Mouse (Mus musculus) olfactory bulb, adult 2 months (tissue): Measurements from ENCODE around the gene Snx10. TPM values are rescaled to one million over a fixed set of nuclear protein-coding genes. Genes with fewer than 3 reads are reported as not detected.
"Not testable (repeated sequence)": the region's sequence is repeated elsewhere in the genome, so short reads cannot be mapped to it uniquely, and the experiment has no call there.

Experiments
- H3K27ac ChIP-seq: fragments of 200-500 bp; 2 replicates; pipeline ENCODE4 v1.5.1; 2012; ENCODE audit warnings: low read depth, low read length; ENCODE audit not compliant: insufficient read depth
- H3K4me1 ChIP-seq: fragments of 200-500 bp; 2 replicates; pipeline ENCODE4 v1.6.1; 2012; ENCODE audit warnings: low read length; ENCODE audit not compliant: control insufficient read depth, insufficient read depth
- H3K4me3 ChIP-seq: fragments of 200-500 bp; 2 replicates; pipeline ENCODE4 v1.5.1; 2012; ENCODE audit warnings: mild to moderate bottlenecking, low read depth, low read length, moderate library complexity; ENCODE audit not compliant: insufficient read depth
- CTCF ChIP-seq: fragments of 200-500 bp; IDR thresholded peaks from 2 replicates; pipeline ENCODE4 v1.5.1; 2012; ENCODE audit warnings: low read depth, mild to moderate bottlenecking, low read length, moderate library complexity; ENCODE audit not compliant: insufficient read depth
- POLR2A ChIP-seq: fragments of 200-500 bp; IDR thresholded peaks from 2 replicates; pipeline ENCODE4 v1.6.1; 2012; ENCODE audit warnings: mild to moderate bottlenecking, low read depth, low read length, moderate library complexity; ENCODE audit not compliant: insufficient read depth
- WGBS: fragments of 180-500 bp; shearing (Covaris S2); methylation state at CpG from one replicate; pipeline ENCODE4 v1.1.7; 2018; 5-methylcytosine and 5-hydroxymethylcytosine counted together
- polyA plus RNA-seq: library from polyadenylated mRNA; stranded (reverse); fragments of >200 nt; gene quantifications from 2 replicates; pipeline ENCODE4 v1.2.4, GENCODE M21; 2012; ENCODE audit warnings: low replicate concordance; ENCODE audit not compliant: missing spikeins, insufficient read depth, insufficient read length

Snx10 gene
- not detected in 2 replicates for polyA plus RNA-seq

DNA sequence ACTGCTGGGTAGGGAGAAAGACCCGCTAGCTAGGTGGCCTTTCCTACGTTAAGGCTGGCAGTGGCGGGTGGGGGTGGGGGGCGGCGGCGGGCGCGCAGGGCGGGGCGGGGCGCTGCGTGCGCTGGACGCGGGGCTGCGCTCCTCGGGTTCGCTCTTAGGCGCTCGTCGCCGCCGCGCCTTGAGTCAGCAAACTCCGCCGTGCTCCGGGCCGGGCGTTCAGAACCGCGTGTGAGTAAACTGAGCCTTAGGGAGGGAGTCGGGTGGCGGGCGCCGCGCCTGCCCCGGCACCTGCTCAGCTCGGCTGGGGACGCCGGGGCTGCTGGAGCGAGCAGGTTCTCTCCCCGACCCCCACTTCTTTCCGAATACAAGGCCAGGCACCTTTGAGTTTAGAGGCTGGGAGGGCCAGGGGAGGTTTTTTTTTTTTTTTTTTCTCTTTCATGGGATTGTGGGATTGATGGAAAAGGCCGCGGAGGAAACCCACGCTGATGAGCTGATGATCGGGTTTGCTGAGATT, at the start of gene Snx10:
Gene Snx10, plus strand, starts transcription at position 95 of the 514 bp plus-strand sequence.
- Histone ChIP-seq H3K4me1 (peaks cover 2% of the 10 kb centered on the region; the same call in 1 of the 2 replicates), H3K27ac (no peak within 1 kb of the TSS), H3K4me3 (peak within 1 kb of the TSS; percentile 48)
- TF ChIP-seq CTCF (no peak), POLR2A (no peak)
- under 1% methylated on average over 47 of the region's 47 CpGs for WGBS

DNA sequence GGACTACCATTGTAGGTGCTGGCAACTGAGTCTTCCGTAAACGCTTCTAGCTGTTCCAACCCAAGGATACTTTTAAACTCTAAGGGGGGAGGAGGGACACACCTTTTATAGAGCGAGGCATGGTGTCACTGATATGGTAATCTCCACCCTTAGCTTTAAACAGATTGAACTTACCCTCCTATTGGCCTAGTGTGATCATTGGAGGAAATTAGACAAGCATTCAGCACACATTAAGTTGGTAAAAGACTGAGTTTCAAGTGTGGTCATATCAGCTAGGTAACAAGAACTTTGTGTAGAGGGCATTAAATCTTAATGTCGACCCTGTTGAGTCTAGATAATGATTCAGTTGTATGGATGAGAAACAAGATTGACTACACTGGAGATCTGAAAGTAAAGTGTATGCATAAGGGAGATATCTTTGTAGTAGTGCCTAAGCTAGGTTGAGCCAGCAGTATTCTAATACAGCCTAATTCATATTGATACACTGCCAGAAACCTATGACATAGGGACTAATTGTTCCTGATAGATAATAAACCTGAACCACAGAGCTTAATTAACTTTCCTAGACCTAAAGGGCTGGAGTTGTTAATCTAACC, 44.5 kb upstream of the Snx10 start:
- H3K27ac ChIP-seq = no peak overlapping the region
- 93% methylated on average over 4 of the region's 4 CpGs for WGBS
- H3K4me3 ChIP-seq = no peak overlapping the region
- no peaks in the 10 kb centered on the region for H3K4me1 ChIP-seq
- no peak for TF ChIP-seq CTCF

DNA sequence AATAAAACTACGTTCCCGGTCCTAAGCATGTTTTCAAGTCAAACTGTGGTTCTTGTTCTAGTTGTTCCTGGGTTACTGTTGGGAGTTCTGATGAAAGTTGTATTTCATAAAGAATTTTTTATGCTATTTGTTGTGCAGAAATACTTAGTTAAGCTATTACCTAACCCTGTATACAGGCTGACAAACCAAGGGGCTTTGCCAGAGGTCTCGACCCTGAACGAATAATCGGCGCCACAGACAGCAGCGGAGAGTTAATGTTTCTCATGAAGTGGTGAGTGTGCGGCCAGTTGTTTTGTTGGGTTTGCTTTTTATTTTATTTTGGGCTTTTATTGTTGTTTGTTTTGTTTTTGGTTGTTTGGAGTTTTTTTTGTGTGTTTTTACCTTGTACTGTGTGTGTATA, 42.2 kb upstream of the Snx10 start:
- TF ChIP-seq CTCF = no peak
- no peak for TF ChIP-seq POLR2A
- H3K4me1 ChIP-seq = no peaks in the 10 kb centered on the region
- 80% methylated on average over 8 of the region's 8 CpGs for WGBS
- H3K27ac ChIP-seq = no peak overlapping the region
- H3K4me3 ChIP-seq = no peak overlapping the region

DNA sequence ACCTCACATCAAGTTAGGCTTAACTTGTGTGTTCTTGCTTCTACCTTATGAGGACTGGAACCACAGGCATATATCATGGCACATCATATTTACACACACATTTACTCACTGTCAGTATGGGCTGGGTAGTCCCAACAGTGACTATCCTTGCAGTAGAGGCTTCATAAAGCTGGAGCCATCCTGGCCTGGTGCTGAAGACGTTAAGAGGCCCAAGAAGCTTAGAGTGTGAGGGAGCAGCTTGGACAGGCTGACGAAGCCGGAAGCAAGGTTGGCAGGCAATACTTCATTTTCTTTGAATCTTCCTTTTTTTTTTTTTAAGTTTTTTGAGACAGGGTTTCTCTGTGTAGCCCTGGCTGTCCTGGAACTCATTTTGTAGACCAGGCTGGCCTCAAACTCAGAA, 39.8 kb upstream of the Snx10 start:
- 94% methylated on average over 3 of the region's 3 CpGs for WGBS
- TF ChIP-seq CTCF = no peak
- no peak for TF ChIP-seq POLR2A
- no peak overlapping the region for H3K4me3 ChIP-seq
- H3K27ac ChIP-seq = no peak overlapping the region
- no peaks in the 10 kb centered on the region for H3K4me1 ChIP-seq

DNA sequence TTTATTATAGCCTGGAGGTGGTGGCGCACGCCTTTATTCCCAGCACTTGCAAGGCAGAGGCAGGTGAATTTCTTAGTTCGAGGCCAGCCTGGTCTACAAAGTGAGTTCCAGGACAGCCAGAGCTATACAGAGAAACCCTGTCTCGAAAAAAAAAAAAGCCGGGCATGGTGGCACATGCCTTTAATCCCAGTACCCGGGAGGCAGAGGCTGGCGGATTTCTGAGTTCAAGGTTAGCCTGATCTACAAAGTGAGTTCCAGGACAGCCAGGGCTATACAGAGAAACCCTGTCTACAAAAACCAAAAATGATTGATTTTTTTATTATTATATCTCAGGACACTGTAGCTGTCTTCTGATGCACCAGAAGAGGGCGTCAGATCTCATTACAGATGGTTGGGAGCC, 39.1 kb upstream of the Snx10 start:
- not testable (repeated sequence) for H3K4me3 ChIP-seq, H3K27ac ChIP-seq, H3K4me1 ChIP-seq
- WGBS = 92% methylated on average over 8 of the region's 8 CpGs

DNA sequence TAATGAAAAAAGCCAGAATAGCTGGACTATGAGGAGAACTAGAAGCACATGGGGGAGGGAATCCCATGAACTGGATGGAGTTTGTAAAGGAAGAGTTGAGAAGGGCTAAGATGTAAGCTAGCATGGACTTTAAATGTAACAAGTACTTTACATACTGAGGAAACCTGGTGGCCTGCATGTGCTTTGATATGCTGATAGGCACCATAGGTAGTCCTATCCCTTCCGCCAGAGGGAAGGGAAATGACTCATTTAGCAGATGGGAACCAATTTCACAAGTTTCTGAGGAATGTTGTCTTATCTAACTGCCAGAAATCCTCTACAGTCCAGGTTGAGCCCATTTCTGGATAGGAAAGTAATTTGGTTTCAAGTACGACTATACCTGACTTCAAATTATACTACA, 38.1 kb upstream of the Snx10 start:
- WGBS = 67% methylated on average over 2 of the region's 2 CpGs
- TF ChIP-seq POLR2A = no peak
- TF ChIP-seq CTCF = no peak
- no peak overlapping the region for H3K4me3 ChIP-seq
- H3K4me1 ChIP-seq = no peaks in the 10 kb centered on the region
- H3K27ac ChIP-seq = no peak overlapping the region

DNA sequence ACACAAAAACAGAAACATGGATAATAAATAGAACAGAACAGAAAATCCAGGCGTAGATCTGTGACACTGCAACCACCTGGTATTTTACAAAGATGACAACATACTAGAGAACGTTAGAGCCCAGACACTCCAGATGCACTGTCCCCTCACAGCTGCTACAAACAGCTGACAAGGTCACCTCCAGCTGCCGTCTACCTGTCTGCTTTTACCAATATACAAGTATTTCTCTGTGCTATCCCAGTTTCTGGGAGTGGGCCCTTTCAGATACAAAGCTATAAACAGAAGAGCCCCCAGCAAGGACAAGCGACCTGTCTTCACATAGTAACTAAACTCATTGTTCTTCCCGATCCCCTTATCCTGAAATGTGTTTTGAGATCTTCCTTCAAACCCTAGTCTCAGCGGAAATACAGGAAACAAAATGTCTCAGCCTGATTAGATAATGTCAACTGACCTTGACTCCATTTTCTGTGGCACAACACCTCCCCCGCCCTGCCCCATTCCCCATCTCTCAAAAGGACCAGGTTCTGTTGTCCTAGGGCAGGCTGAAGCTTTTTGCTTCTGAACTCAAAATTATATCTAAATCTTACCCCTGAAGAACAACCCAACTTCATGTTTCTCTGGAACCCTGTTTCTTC, 37.5 kb upstream of the Snx10 start:
- no peak overlapping the region for H3K4me3 ChIP-seq
- H3K4me1 ChIP-seq = no peaks in the 10 kb centered on the region
- H3K27ac ChIP-seq = no peak overlapping the region
- TF ChIP-seq POLR2A = no peak
- TF ChIP-seq CTCF = no peak
- WGBS = 71% methylated on average over 7 of the region's 7 CpGs

DNA sequence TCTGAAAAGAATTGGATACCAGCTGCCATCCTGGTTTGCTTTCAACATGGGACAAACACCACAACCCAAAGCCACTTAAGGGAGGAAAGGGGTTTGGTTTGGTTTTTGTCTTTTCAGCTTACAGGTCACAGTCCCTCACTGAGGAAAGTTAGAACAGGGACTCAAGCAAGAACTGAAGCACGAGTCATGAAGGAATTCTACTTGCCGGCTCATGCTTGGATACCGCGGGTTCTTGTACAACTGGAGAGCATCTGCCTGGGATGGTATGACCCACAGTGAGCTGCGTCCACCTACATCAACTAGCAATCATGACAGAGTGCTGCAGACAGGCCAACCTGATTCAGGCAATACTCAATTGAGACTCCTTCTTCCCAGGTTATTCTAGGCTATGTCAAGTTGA, 37.0 kb upstream of the Snx10 start:
- H3K4me1 ChIP-seq = no peaks in the 10 kb centered on the region
- 93% methylated on average over 5 of the region's 5 CpGs for WGBS

DNA sequence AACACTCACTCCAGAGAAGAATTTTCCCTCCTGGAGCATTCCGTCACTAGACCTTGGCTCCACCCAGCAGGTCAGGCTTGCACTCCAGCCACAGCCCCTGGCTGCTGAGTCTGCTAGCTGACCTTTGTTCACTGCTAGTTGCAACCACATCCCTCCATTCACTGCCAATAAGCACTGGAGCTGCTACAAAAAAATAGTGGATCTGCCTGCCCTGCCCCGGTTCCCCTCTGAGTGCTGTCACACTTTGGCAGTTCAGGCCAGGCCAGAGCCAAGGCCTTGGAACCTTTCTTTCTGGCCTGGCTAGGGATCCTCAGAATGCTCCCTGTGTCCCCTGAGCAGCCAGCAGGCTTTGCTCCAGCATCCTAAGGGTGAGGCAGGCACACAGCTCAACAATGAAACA, 33.9 kb upstream of the Snx10 start:
- TF ChIP-seq POLR2A (no peak), CTCF (no peak)
- 56% methylated on average over 2 of the region's 2 CpGs for WGBS
- H3K4me3 ChIP-seq = no peak overlapping the region
- no peak overlapping the region for H3K27ac ChIP-seq
- no peaks in the 10 kb centered on the region for H3K4me1 ChIP-seq

More for the DNA sequence above, 37.0 kb upstream of the Snx10 start:
- TF ChIP-seq CTCF = no peak
- no peak for TF ChIP-seq POLR2A
- Histone ChIP-seq H3K4me3 (no peak overlapping the region), H3K27ac (no peak overlapping the region)
